Mouse (Mus musculus) neural tube, embryonic 13.5 days (tissue): Measurements from ENCODE around the gene Thbs1. TPM values are rescaled to one million over a fixed set of nuclear protein-coding genes. Genes with fewer than 3 reads are reported as not detected.

Experiments used
- ATAC-seq: fragments of 200-750 bp; cut with Nextera tagmentation; 2 replicates; pipeline ENCODE4 v1.8.0; 2017; ENCODE audit warnings: low read depth, mild to moderate bottlenecking, moderate TSS enrichment, moderate library complexity
- H3K27ac ChIP-seq: fragments of 300-500 bp; sonication (generic); replicated peaks from 2 replicates; pipeline ENCODE4 v1.5.1; 2015; ENCODE audit warnings: moderate library complexity, mild to moderate bottlenecking, inconsistent platforms
- H3K27me3 ChIP-seq: fragments of 300-500 bp; sonication (generic); 2 replicates; pipeline ENCODE4 v1.6.1; 2015; ENCODE audit warnings: mild to moderate bottlenecking, inconsistent platforms
- H3K36me3 ChIP-seq: fragments of 300-500 bp; sonication (generic); 2 replicates; pipeline ENCODE4 v1.6.1; 2015; ENCODE audit warnings: mild to moderate bottlenecking, inconsistent platforms
- H3K4me1 ChIP-seq: fragments of 300-500 bp; sonication (generic); replicated peaks from 2 replicates; pipeline ENCODE4 v1.6.1; 2015; ENCODE audit warnings: inconsistent platforms
- H3K4me2 ChIP-seq: fragments of 300-500 bp; sonication (generic); 2 replicates; pipeline ENCODE4 v1.6.1; 2015; ENCODE audit warnings: inconsistent platforms, mild to moderate bottlenecking, moderate library complexity
- H3K4me3 ChIP-seq: fragments of 300-500 bp; sonication (generic); 2 replicates; pipeline ENCODE4 v1.5.1; 2015; ENCODE audit warnings: mild to moderate bottlenecking, inconsistent platforms
- H3K9ac ChIP-seq: fragments of 300-500 bp; sonication (generic); 2 replicates; pipeline ENCODE4 v1.6.1; 2015; ENCODE audit warnings: moderate library complexity, mild to moderate bottlenecking, inconsistent platforms
- H3K9me3 ChIP-seq: fragments of 300-500 bp; sonication (generic); 2 replicates; pipeline ENCODE4 v1.6.1; 2016; ENCODE audit warnings: inconsistent platforms
- WGBS: fragments of 180-500 bp; shearing (Covaris S2); methylation state at CpG from one replicate; pipeline ENCODE4 v1.1.7; 2015; 5-methylcytosine and 5-hydroxymethylcytosine counted together
- polyA plus RNA-seq: library from polyadenylated mRNA; unstranded; fragments of >200 nt; fragmentation: Nextera tagmentation; extraction: Ambion mirVana; gene quantifications from 2 replicates; pipeline ENCODE4 v1.2.1, GENCODE M21; 2015

The Thbs1 gene
- polyA plus RNA-seq, 1 experiment from 2014 or later = 6.6 TPM

GRCm38 (mm10) chr2:118116754-118117290, 5.1 kb downstream of the Thbs1 start:
- H3K4me2 ChIP-seq = no peak overlapping the region
- peaks cover 27% of the 10 kb centered on the region for H3K4me1 ChIP-seq
- 68% methylated on average over 3 of the region's 3 CpGs for WGBS
- H3K27ac ChIP-seq = no peak overlapping the region; the same call in 1 of the 2 replicates
- ATAC-seq = no peak
- no peak overlapping the region for H3K9ac ChIP-seq
- H3K4me3 ChIP-seq = no peak overlapping the region
- H3K9me3 ChIP-seq = no peaks in the 10 kb centered on the region
- H3K36me3 ChIP-seq = no peaks in the 10 kb centered on the region
- peaks cover 27% of the 10 kb centered on the region for H3K27me3 ChIP-seq

GRCm38 (mm10) chr2:118117401-118117800, 5.7 kb downstream of the Thbs1 start:
- Histone ChIP-seq H3K4me3 (no peak overlapping the region), H3K4me1 (peaks cover 23% of the 10 kb centered on the region), H3K9ac (no peak overlapping the region), H3K4me2 (no peak overlapping the region), H3K9me3 (no peaks in the 10 kb centered on the region), H3K36me3 (no peaks in the 10 kb centered on the region), H3K27ac (no peak overlapping the region), H3K27me3 (peaks cover 22% of the 10 kb centered on the region)
- ATAC-seq = no peak
- WGBS = 74% methylated on average over 11 of the region's 11 CpGs

- Histone ChIP-seq H3K36me3 (no peaks in the 10 kb centered on the region), H3K27ac (no peak overlapping the region), H3K4me2 (no peak overlapping the region), H3K27me3 (peaks cover 15% of the 10 kb centered on the region), H3K9ac (no peak overlapping the region), H3K4me1 (peaks cover 23% of the 10 kb centered on the region), H3K9me3 (no peaks in the 10 kb centered on the region), H3K4me3 (no peak overlapping the region)
- 80% methylated on average over 6 of the region's 6 CpGs for WGBS
- no peak for ATAC-seq
Measured at GRCm38 (mm10) chr2:118118045-118118444, 6.4 kb downstream of the Thbs1 start.

- 93% methylated on average over 7 of the region's 7 CpGs for WGBS
Measured at GRCm38 (mm10) chr2:118118515-118118914, 6.8 kb downstream of the Thbs1 start.

GRCm38 (mm10) chr2:118119684-118120083, 8.0 kb downstream of the Thbs1 start:
- peaks cover 22% of the 10 kb centered on the region for H3K4me1 ChIP-seq
- H3K4me2 ChIP-seq = no peak overlapping the region
- H3K9ac ChIP-seq = no peak overlapping the region
- no peaks in the 10 kb centered on the region for H3K9me3 ChIP-seq
- H3K4me3 ChIP-seq = no peak overlapping the region
- H3K27ac ChIP-seq = no peak overlapping the region
- ATAC-seq = no peak
- H3K36me3 ChIP-seq = no peaks in the 10 kb centered on the region
- 0 out of 2 replicates have a peak, but pooled peaks cover 2% of the 10 kb centered on the region for H3K27me3 ChIP-seq
- 97% methylated on average over 12 of the region's 12 CpGs for WGBS

More at GRCm38 (mm10) chr2:118118515-118118914, 6.8 kb downstream of the Thbs1 start:
- peaks cover 23% of the 10 kb centered on the region for H3K4me1 ChIP-seq
- 0 out of 2 replicates have a peak, but pooled peaks cover 11% of the 10 kb centered on the region for H3K27me3 ChIP-seq
- no peak for ATAC-seq
- no peak overlapping the region for H3K4me2 ChIP-seq
- H3K27ac ChIP-seq = no peak overlapping the region
- H3K36me3 ChIP-seq = no peaks in the 10 kb centered on the region
- no peak overlapping the region for H3K9ac ChIP-seq
- no peaks in the 10 kb centered on the region for H3K9me3 ChIP-seq
- H3K4me3 ChIP-seq = no peak overlapping the region

GRCm38 (mm10) chr2:118120095-118120494, 8.4 kb downstream of the Thbs1 start:
- Histone ChIP-seq H3K4me1 (peaks cover 19% of the 10 kb centered on the region), H3K27me3 (no peaks in the 10 kb centered on the region), H3K4me3 (no peak overlapping the region), H3K27ac (no peak overlapping the region), H3K9me3 (no peaks in the 10 kb centered on the region), H3K9ac (no peak overlapping the region), H3K36me3 (no peaks in the 10 kb centered on the region), H3K4me2 (no peak overlapping the region)
- ATAC-seq = no peak
- WGBS = 96% methylated on average over 11 of the region's 11 CpGs

GRCm38 (mm10) chr2:118120751-118121150, 9.1 kb downstream of the Thbs1 start:
- no peak overlapping the region for H3K9ac ChIP-seq
- no peak overlapping the region for H3K27ac ChIP-seq
- no peak for ATAC-seq
- H3K4me1 ChIP-seq = peaks cover 13% of the 10 kb centered on the region
- WGBS = 93% methylated on average over 7 of the region's 7 CpGs
- H3K27me3 ChIP-seq = no peaks in the 10 kb centered on the region
- H3K9me3 ChIP-seq = no peaks in the 10 kb centered on the region
- no peak overlapping the region for H3K4me2 ChIP-seq
- H3K4me3 ChIP-seq = no peak overlapping the region
- no peaks in the 10 kb centered on the region for H3K36me3 ChIP-seq

- ATAC-seq = no peak
- Histone ChIP-seq H3K9me3 (no peaks in the 10 kb centered on the region), H3K4me2 (no peak overlapping the region), H3K27ac (no peak overlapping the region), H3K36me3 (no peaks in the 10 kb centered on the region), H3K27me3 (no peaks in the 10 kb centered on the region), H3K9ac (no peak overlapping the region), H3K4me3 (no peak overlapping the region), H3K4me1 (no peaks in the 10 kb centered on the region)
- WGBS = 91% methylated on average over 6 of the region's 6 CpGs
Measured at GRCm38 (mm10) chr2:118122291-118122690, 10.6 kb downstream of the Thbs1 start.

- ATAC-seq = no peak
- H3K27me3 ChIP-seq = no peaks in the 10 kb centered on the region
Measured at GRCm38 (mm10) chr2:118123743-118124142, 12.1 kb downstream of the Thbs1 start.

GRCm38 (mm10) chr2:118124437-118124836, 12.8 kb downstream of the Thbs1 start:
- Histone ChIP-seq H3K27ac (no peak overlapping the region), H3K4me2 (no peak overlapping the region), H3K4me3 (no peak overlapping the region), H3K36me3 (no peaks in the 10 kb centered on the region), H3K9ac (no peak overlapping the region), H3K9me3 (no peaks in the 10 kb centered on the region), H3K4me1 (peaks cover 4% of the 10 kb centered on the region; the same call in 1 of the 2 replicates), H3K27me3 (no peaks in the 10 kb centered on the region)
- 87% methylated on average over 7 of the region's 7 CpGs for WGBS
- no peak for ATAC-seq

More at GRCm38 (mm10) chr2:118123743-118124142, 12.1 kb downstream of the Thbs1 start:
- WGBS = 88% methylated on average over 9 of the region's 9 CpGs
- H3K4me3 ChIP-seq = no peak overlapping the region
- H3K27ac ChIP-seq = no peak overlapping the region
- no peaks in the 10 kb centered on the region for H3K9me3 ChIP-seq
- H3K4me2 ChIP-seq = no peak overlapping the region
- peaks cover under 1% of the 10 kb centered on the region; the same call in 1 of the 2 replicates for H3K4me1 ChIP-seq
- no peak overlapping the region for H3K9ac ChIP-seq
- no peaks in the 10 kb centered on the region for H3K36me3 ChIP-seq

GRCm38 (mm10) chr2:118125211-118125939, 13.7 kb downstream of the Thbs1 start:
- Histone ChIP-seq H3K4me2 (no peak overlapping the region), H3K27ac (no peak overlapping the region), H3K27me3 (no peaks in the 10 kb centered on the region), H3K9ac (no peak overlapping the region), H3K4me3 (no peak overlapping the region), H3K36me3 (no peaks in the 10 kb centered on the region), H3K4me1 (peaks cover 4% of the 10 kb centered on the region; the same call in 1 of the 2 replicates), H3K9me3 (no peaks in the 10 kb centered on the region)
- WGBS = 73% methylated on average over 11 of the region's 11 CpGs
- ATAC-seq = no peak

- H3K9me3 ChIP-seq = no peaks in the 10 kb centered on the region
- WGBS = 68% methylated on average over 7 of the region's 7 CpGs
- no peak for ATAC-seq
Measured at GRCm38 (mm10) chr2:118125943-118126470, 14.3 kb downstream of the Thbs1 start.

More at GRCm38 (mm10) chr2:118125943-118126470, 14.3 kb downstream of the Thbs1 start:
- H3K4me2 ChIP-seq = no peak overlapping the region
- no peaks in the 10 kb centered on the region for H3K27me3 ChIP-seq
- no peak overlapping the region for H3K9ac ChIP-seq
- peaks cover 4% of the 10 kb centered on the region; the same call in 1 of the 2 replicates for H3K4me1 ChIP-seq
- H3K36me3 ChIP-seq = no peaks in the 10 kb centered on the region
- no peak overlapping the region for H3K4me3 ChIP-seq
- no peak overlapping the region for H3K27ac ChIP-seq
